Mouse (Mus musculus) liver, embryonic 18 days (tissue): ENCODE measurements around the gene Bloc1s3. TPM values are rescaled to one million over a fixed set of nuclear protein-coding genes. Genes with fewer than 3 reads are reported as not detected.

Experiments
- polyA plus RNA-seq: library from polyadenylated mRNA; depleted of rRNA; stranded (reverse); fragments of >200 nt; gene quantifications from 2 replicates; pipeline ENCODE4 v1.2.3, GENCODE M21; 2012; rRNA removed

Gene Bloc1s3
- 2.2 and 2.5 TPM in 2 replicates for polyA plus RNA-seq

DNA sequence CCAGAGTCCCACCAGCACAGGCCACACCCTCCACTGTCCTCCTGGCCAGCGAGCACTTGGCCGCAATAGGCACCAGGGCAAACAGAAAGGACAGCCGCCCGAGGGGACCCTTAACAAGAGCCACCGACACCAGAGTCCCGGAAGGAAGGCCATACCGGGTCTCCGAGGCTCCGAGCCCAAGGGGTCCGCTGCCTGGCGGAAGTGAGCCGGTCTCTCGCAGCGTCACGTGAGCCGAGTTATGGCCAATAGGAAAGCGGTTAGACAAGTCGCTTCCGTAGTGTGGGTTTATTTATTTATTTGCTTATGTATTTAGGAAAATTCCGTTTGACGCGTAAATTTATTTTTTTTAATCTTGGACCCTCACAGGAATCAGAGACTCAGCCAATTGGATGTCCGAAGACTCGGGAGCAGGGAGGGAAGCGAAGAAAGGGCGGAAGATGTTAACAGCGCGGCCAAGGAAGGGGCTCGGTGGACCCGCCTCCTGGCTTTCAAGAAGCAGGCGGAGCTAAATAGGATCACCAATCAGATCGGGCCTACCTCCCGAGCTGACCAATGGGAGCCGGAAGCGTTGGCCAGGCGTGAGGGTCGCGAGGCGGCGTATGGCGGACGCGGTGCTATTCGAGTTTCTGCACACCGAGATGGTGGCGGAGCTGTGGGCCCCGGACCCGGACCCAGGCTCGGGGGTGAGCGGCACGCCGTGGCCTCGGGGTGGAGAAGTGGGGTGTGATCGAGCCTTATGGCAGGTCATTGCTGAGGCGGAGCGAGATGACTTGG, at the start of gene Bloc1s3, which contains the start of gene Trappc6a:
Gene Bloc1s3, minus strand, starts transcription at position 218 of the 774 bp plus-strand sequence.
Gene Trappc6a, plus strand, starts transcription at position 246 of the 774 bp plus-strand sequence.

DNA sequence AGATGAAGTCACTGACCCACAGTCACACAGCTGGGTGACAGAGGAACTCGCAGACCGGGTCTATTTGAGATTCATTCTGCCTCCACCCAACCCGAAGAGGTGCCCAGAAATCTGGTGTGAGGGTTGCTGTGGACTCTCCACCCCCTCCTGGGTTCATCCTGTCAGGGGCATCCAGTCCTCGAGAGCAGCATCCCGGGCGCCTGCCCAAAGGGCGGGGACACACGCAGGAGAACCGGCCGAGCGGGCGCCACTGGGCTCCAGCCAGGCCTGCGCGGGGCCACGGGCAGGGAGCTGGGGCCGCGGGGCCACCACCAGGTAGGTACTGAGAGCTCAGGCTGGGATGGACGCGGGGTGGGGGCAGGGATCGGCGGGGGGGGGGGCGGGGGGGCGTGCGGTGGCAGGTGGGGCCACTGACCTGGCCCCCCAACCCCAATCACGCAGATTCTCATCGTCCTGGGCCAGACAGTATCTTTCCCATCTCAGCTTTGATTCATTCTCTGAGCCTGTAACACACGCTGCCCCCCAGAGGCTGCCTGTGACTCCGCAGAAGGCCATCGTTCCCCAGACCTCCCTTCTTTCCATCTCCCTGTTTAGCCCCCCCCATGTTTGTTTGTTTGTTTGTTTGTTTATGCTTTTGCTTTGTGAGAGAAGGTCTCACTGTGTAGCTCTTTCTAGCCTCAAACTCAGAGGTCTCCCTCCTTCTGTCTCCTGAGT, 9.6 kb upstream of the Bloc1s3 start, which contains the start of gene Nkpd1:
Gene Nkpd1, plus strand, starts transcription at position 187 of the 714 bp plus-strand sequence.

DNA sequence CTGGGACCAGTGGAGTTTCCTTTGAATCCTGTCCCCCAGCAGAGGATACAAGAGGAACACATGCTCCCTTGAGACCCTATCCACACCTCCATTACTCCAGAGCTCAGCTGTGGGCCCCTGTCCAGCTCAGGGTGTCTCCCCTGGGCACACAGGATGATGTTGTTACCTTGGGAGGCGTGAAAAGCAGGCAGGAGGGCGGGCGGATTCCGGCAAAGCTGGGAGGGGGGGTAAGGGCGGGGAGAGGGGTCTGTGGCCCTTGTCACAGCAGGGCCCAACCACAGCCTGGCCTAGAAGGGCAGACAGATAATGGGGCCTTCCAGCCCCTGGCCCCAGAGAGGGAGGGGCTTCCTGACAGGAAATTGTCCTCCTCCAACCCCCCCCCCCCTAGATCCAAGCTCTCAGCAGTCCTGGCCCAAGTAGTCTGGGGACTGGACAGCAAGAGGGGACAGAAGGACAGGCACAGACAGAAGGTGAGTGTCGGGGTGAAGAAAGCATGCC, 45.2 kb downstream of the Bloc1s3 start, which contains the start of gene Exoc3l2:
Gene Exoc3l2, plus strand, starts transcription at position 448 of the 498 bp plus-strand sequence.

DNA sequence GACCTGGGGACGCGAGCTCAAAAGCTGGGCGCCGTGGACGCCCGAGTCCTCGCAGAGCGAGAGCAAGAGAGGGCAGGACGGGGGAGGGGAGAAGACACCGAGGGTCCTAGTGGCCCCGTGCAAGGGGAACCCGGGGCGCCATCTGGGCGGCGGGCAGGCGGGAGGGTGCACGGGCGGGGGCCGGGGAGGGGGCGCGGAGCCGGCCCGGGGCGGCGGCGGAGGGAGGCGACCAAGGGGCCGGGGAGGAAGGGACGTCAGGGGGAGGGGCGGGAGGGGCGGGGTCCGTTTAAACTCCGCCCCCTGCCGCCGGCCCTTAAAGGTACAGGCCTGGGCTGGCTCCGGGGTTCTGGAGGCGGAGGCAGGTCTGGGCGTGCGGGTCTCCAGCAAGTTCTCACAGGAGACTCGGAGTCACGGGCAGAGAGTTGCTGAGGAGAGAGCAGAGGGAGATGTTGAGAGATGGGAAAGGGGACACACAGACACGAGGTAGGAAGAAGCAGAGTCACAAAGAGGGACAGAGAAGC, 49.5 kb downstream of the Bloc1s3 start, which contains the start of gene Mark4:
Gene Mark4, minus strand, starts transcription at position 231 of the 521 bp plus-strand sequence.

Other genes starting within 250 kb of the Bloc1s3 start
- 46.0 and 54.2 TPM in 2 replicates for gene Vasp, start 236.6 kb downstream of the Bloc1s3 start, polyA plus RNA-seq
- gene Ppm1n, start 228.3 kb downstream of the Bloc1s3 start, polyA plus RNA-seq = 0.06 and 0.12 TPM in 2 replicates
- 3.1 and 3.7 TPM in 2 replicates for gene Rtn2, start 225.7 kb downstream of the Bloc1s3 start, polyA plus RNA-seq
- 0.05 TPM in 2 replicates for gene Fosb, start 198.3 kb downstream of the Bloc1s3 start, polyA plus RNA-seq
- 7.9 and 9.1 TPM in 2 replicates for gene Ercc1, start 163.6 kb downstream of the Bloc1s3 start, polyA plus RNA-seq
- gene Cd3eap, start 148.9 kb downstream of the Bloc1s3 start, polyA plus RNA-seq = 4.4 TPM in 2 replicates
- 0.73 and 1.9 TPM in 2 replicates for gene Ppp1r13l, start 148.6 kb downstream of the Bloc1s3 start, polyA plus RNA-seq
- 10.3 and 12.5 TPM in 2 replicates for gene Ercc2, start 126.4 kb downstream of the Bloc1s3 start, polyA plus RNA-seq
- 0.85 TPM in 2 replicates for gene Klc3, start 104.3 kb downstream of the Bloc1s3 start, polyA plus RNA-seq
- 0.31 and 2.5 TPM in 2 replicates for gene Ckm, start 103.6 kb downstream of the Bloc1s3 start, polyA plus RNA-seq
- gene Mark4, start 49.5 kb downstream of the Bloc1s3 start, polyA plus RNA-seq = 4.5 and 4.8 TPM in 2 replicates
- 2.2 and 2.4 TPM in 2 replicates for gene Exoc3l2, start 45.0 kb downstream of the Bloc1s3 start, polyA plus RNA-seq
- gene Trappc6a, start within 50 bp of the Bloc1s3 start, polyA plus RNA-seq = 36.0 and 40.0 TPM in 2 replicates
- gene Nkpd1, start 9.5 kb upstream of the Bloc1s3 start, polyA plus RNA-seq = 0.02 and 0.06 TPM in 2 replicates
- 21.3 and 26.8 TPM in 2 replicates for gene Ppp1r37, start 54.7 kb upstream of the Bloc1s3 start, polyA plus RNA-seq
- gene Zfp296, start 68.9 kb upstream of the Bloc1s3 start, polyA plus RNA-seq = 0.81 and 0.85 TPM in 2 replicates
- gene Gemin7, start 69.2 kb upstream of the Bloc1s3 start, polyA plus RNA-seq = 28.8 and 31.3 TPM in 2 replicates
- 17.9 and 24.7 TPM in 2 replicates for gene Clasrp, start 96.1 kb upstream of the Bloc1s3 start, polyA plus RNA-seq
- gene Relb, start 121.1 kb upstream of the Bloc1s3 start, polyA plus RNA-seq = 2.1 and 2.4 TPM in 2 replicates
- 27.7 and 29.1 TPM in 2 replicates for gene Clptm1, start 156.7 kb upstream of the Bloc1s3 start, polyA plus RNA-seq
- 1,005 and 1,068 TPM in 2 replicates for gene Apoc2, start 169.6 kb upstream of the Bloc1s3 start, polyA plus RNA-seq
- 12.7 and 26.8 TPM in 2 replicates for gene Gm44805, start 173.1 kb upstream of the Bloc1s3 start, polyA plus RNA-seq
- 1,034 and 1,247 TPM in 2 replicates for gene Apoc4, start 173.1 kb upstream of the Bloc1s3 start, polyA plus RNA-seq
- 1,023 and 1,218 TPM in 2 replicates for gene Apoc1, start 184.3 kb upstream of the Bloc1s3 start, polyA plus RNA-seq
- gene Apoe, start 190.8 kb upstream of the Bloc1s3 start, polyA plus RNA-seq = 14,325 and 17,049 TPM in 2 replicates
- gene Tomm40, start 207.1 kb upstream of the Bloc1s3 start, polyA plus RNA-seq = 37.0 and 43.6 TPM in 2 replicates
- gene Nectin2, start 242.1 kb upstream of the Bloc1s3 start, polyA plus RNA-seq = 27.6 and 31.3 TPM in 2 replicates